Mouse (Mus musculus) forebrain, embryonic 11.5 days (tissue): ENCODE measurements around the gene As3mt. TPM values are rescaled to one million over a fixed set of nuclear protein-coding genes. Genes with fewer than 3 reads are reported as not detected.

Source experiments
- ATAC-seq: fragments of 200-750 bp; cut with Nextera tagmentation; replicated peaks from 2 replicates; pipeline ENCODE4 v1.8.0; 2017; ENCODE audit warnings: moderate TSS enrichment; ENCODE audit not compliant: low FRiP score
- DNase-seq: peaks from one replicate; pipeline ENCODE4 v3.0.0-alpha.2; 2017; ENCODE audit warnings: low spot score
- H3K27ac ChIP-seq: fragments of 300-500 bp; sonication (generic); 2 replicates; pipeline ENCODE4 v1.5.1; 2014; ENCODE audit warnings: low read depth, low read length
- H3K27me3 ChIP-seq: fragments of 300-500 bp; sonication (generic); 2 replicates; pipeline ENCODE4 v1.6.1; 2014; ENCODE audit warnings: mild to moderate bottlenecking, low read length, mixed read lengths; ENCODE audit not compliant: control insufficient read depth, insufficient read depth
- H3K36me3 ChIP-seq: fragments of 300-500 bp; sonication (generic); 2 replicates; pipeline ENCODE4 v1.6.1; 2014; ENCODE audit warnings: mild to moderate bottlenecking, low read length, moderate library complexity, mixed read lengths; ENCODE audit not compliant: control insufficient read depth, insufficient read depth
- H3K4me1 ChIP-seq: fragments of 300-500 bp; sonication (generic); replicated peaks from 2 replicates; pipeline ENCODE4 v1.6.1; 2014; ENCODE audit warnings: low read length, mixed read lengths; ENCODE audit not compliant: control insufficient read depth, insufficient read depth
- H3K4me2 ChIP-seq: fragments of 300-500 bp; sonication (generic); 2 replicates; pipeline ENCODE4 v1.6.1; 2014; ENCODE audit warnings: low read depth, mild to moderate bottlenecking, low read length, moderate library complexity, mixed read lengths; ENCODE audit not compliant: severe bottlenecking
- H3K4me3 ChIP-seq: fragments of 300-500 bp; sonication (generic); 2 replicates; pipeline ENCODE4 v1.5.1; 2014; ENCODE audit warnings: low read depth, low read length
- H3K9ac ChIP-seq: fragments of 300-500 bp; sonication (generic); 2 replicates; pipeline ENCODE4 v1.6.1; 2014; ENCODE audit warnings: low read length
- H3K9me3 ChIP-seq: fragments of 300-500 bp; sonication (generic); 2 replicates; pipeline ENCODE4 v1.6.1; 2016; ENCODE audit warnings: low read length, mixed read lengths; ENCODE audit not compliant: control insufficient read depth
- WGBS: fragments of 180-500 bp; shearing (Covaris S2); extraction: QIAGEN DNeasy Blood & Tissue Kit; methylation state at CpG from one replicate; pipeline ENCODE4 v1.1.7; 2014; 5-methylcytosine and 5-hydroxymethylcytosine counted together
- polyA plus RNA-seq: library from polyadenylated mRNA; unstranded; fragments of >200 nt; fragmentation: Nextera tagmentation; extraction: Ambion mirVana; gene quantifications from 2 replicates; pipeline ENCODE4 v1.2.1, GENCODE M21; 2014

The As3mt gene
- polyA plus RNA-seq, 1 experiment from 2014 or later: 19.4 TPM

DNA sequence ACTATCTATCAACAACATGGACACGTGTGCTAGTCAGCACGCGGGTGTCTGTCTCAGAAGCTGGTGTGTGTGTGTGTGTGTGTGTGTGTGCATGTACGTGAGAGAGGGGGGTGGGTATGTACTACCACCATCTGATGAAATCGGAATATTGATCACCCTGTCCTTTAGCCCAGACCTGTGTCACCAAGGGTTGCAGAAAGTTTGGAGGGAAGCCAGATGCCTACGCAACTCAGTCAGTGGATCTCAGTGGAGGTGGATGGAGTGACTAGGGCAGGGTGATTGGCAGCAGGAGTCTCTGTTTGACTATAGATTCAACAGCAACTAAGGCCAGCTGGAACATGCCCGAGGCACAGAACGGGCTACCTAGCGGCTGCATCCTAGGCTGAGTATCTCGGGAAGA is 39.0 kb upstream of the As3mt start:
- no peak overlapping the region for H3K4me2 ChIP-seq
- 0 out of 2 replicates have a peak, but pooled peaks cover 2% of the 10 kb centered on the region for H3K4me1 ChIP-seq
- DNase-seq (no peak), ATAC-seq (no peak)
- no peaks in the 10 kb centered on the region for H3K9me3 ChIP-seq
- H3K27ac ChIP-seq: no peak overlapping the region
- H3K4me3 ChIP-seq: no peak overlapping the region
- no peaks in the 10 kb centered on the region for H3K36me3 ChIP-seq
- H3K27me3 ChIP-seq: no peaks in the 10 kb centered on the region
- H3K9ac ChIP-seq: no peak overlapping the region
- 93% methylated on average over 10 of the region's 10 CpGs for WGBS

- no peaks in the 10 kb centered on the region for H3K27me3 ChIP-seq
- no peak overlapping the region for H3K4me2 ChIP-seq
- no peak overlapping the region for H3K4me3 ChIP-seq
- H3K27ac ChIP-seq: no peak overlapping the region
- DNase-seq: no peak
- WGBS: 90% methylated on average over 5 of the region's 5 CpGs
- H3K36me3 ChIP-seq: no peaks in the 10 kb centered on the region
- no peaks in the 10 kb centered on the region for H3K9me3 ChIP-seq
- ATAC-seq: no peak
- 0 out of 2 replicates have a peak, but pooled peaks cover 2% of the 10 kb centered on the region for H3K4me1 ChIP-seq
- H3K9ac ChIP-seq: no peak overlapping the region
These were observed 37.5 kb upstream of the As3mt start for GRCm38 (mm10) chr19:46669802-46670201.

- Histone ChIP-seq H3K27ac (no peak overlapping the region), H3K9me3 (no peaks in the 10 kb centered on the region), H3K4me2 (no peak overlapping the region), H3K36me3 (no peaks in the 10 kb centered on the region), H3K4me3 (no peak overlapping the region), H3K4me1 (no peaks in the 10 kb centered on the region), H3K27me3 (no peaks in the 10 kb centered on the region), H3K9ac (no peak overlapping the region)
- peak; percentile 75 for DNase-seq
- 25% methylated on average over 13 of the region's 13 CpGs for WGBS
- ATAC-seq: no peak
These were observed 36.6 kb upstream of the As3mt start for GRCm38 (mm10) chr19:46670691-46671090.

DNA sequence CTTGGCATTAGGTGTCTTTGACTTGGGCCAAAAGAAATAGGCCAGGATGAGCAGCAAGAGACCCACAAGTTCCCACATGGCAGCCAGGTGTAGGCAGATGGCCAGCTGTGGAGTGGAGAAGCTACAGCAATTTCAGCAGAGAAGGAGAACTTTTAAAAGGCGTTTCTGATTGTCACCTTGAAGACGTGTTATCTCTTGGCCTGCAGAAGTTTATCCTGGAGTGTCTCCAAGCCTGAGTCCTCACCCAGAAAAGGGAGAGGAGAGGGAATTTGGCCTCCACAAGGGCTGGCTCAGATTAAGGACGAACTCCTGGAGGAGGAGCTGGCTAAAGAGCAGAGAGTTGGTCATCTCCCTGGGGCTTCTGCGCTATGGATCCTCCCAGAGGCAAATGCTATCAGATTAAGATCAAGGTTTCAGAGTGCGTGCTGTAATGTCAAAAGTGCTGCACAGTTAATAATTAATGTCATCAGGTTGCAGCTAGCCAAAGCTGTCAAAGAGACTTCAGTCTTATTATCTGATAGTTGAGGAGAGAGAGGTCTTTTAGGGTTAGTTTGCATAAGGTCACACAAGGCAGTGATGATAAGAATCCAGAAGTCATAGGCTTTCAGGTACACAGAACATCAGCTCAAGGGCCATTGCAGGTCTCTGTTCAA is 34.4 kb upstream of the As3mt start, which contains the start of gene Cyp17a1:
Gene Cyp17a1 (minus strand): TSS at position 407 of the 653 bp plus-strand sequence.
- Histone ChIP-seq H3K36me3 (no peaks in the 10 kb centered on the region), H3K9ac (no peak within 1 kb of the TSS), H3K4me3 (no peak within 1 kb of the TSS), H3K9me3 (no peaks in the 10 kb centered on the region), H3K27me3 (no peaks in the 10 kb centered on the region), H3K4me1 (no peaks in the 10 kb centered on the region), H3K4me2 (no peak within 1 kb of the TSS), H3K27ac (no peak within 1 kb of the TSS)
- DNase-seq (no peak), ATAC-seq (no peak)
- WGBS: 78% methylated on average over 5 of the region's 5 CpGs

DNA sequence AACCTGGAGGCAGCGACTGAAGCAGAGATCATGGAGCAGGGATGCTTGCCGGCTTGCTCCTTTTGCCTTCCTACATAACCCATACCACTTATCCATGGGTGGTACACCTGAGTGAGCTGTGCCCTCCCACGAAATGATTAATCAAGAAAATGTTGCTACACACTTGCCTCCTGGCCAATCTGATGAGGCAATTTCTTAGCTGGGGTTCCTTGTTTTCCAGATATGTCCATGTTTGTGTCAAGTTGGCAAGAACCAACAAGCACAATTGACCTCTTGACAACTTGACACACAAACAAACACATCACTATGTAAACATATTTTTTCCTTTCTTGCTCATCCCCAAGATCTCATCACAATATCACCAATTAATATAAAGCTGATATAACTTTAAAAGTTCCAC is 31.6 kb upstream of the As3mt start:
- Histone ChIP-seq H3K4me2 (no peak overlapping the region), H3K4me3 (no peak overlapping the region), H3K9me3 (no peaks in the 10 kb centered on the region), H3K27ac (no peak overlapping the region), H3K4me1 (no peaks in the 10 kb centered on the region), H3K36me3 (no peaks in the 10 kb centered on the region), H3K9ac (no peak overlapping the region), H3K27me3 (no peaks in the 10 kb centered on the region)
- WGBS: 88% methylated on average over 3 of the region's 3 CpGs
- no peak for DNase-seq
- no peak for ATAC-seq

DNA sequence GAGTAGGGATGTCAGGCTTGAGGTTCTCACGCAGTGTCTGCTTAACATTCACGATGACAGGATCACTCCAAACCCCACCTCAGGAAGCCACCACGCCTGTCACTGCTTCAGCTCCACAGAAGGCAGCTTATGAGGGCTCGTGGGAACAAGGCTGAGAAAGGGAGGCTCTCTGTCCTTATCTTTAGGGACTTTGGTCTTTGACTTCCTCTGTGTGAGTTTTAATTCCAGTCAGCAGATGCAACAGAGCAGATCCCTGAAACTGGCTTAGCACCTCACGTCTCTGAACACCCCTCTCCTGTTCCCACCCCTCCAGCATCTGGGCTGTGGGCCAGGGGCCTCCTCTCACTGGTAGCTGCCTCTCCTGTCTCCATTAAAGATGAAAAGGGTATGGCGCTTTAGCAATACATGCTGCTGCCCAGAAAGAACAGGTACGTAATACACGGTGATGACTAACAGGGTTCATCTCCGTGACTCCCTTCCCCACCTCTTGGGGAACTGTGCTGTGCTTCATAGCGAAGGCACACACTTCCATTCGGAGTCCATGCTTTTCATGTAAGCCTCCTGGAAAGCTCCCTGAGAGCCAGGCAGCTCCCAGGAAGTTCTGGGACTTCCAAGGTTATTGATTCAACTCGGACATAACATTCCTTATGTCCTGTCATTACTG is 27.4 kb upstream of the As3mt start:
- no peak overlapping the region for H3K4me2 ChIP-seq
- H3K36me3 ChIP-seq: no peaks in the 10 kb centered on the region
- H3K4me1 ChIP-seq: no peaks in the 10 kb centered on the region
- no peak for ATAC-seq
- no peak overlapping the region for H3K9ac ChIP-seq
- H3K9me3 ChIP-seq: no peaks in the 10 kb centered on the region
- no peak for DNase-seq
- H3K4me3 ChIP-seq: no peak overlapping the region
- WGBS: 78% methylated on average over 12 of the region's 12 CpGs
- no peaks in the 10 kb centered on the region for H3K27me3 ChIP-seq
- H3K27ac ChIP-seq: no peak overlapping the region

- 2% methylated on average over 44 of the region's 44 CpGs for WGBS
- H3K4me1 ChIP-seq: no peaks in the 10 kb centered on the region; the same call in 1 of the 2 replicates
- peak within 1 kb of the TSS; percentile 57 for H3K4me2 ChIP-seq
- no peaks in the 10 kb centered on the region for H3K36me3 ChIP-seq
- ATAC-seq (peak; percentile 93), DNase-seq (peak; percentile 89)
- H3K9ac ChIP-seq: peak within 1 kb of the TSS; percentile 82
- H3K27me3 ChIP-seq: no peaks in the 10 kb centered on the region
- H3K9me3 ChIP-seq: no peaks in the 10 kb centered on the region
- 0 out of 2 replicates have a peak within 1 kb of the TSS, but pooled peaks have one; percentile 31 for H3K27ac ChIP-seq
- peak within 1 kb of the TSS; percentile 58 for H3K4me3 ChIP-seq
These were observed 17.5 kb upstream of the As3mt start, which contains the start of gene Borcs7 for GRCm38 (mm10) chr19:46689460-46690372. TSS of gene Borcs7 (plus strand) at chr19:46689906.

DNA sequence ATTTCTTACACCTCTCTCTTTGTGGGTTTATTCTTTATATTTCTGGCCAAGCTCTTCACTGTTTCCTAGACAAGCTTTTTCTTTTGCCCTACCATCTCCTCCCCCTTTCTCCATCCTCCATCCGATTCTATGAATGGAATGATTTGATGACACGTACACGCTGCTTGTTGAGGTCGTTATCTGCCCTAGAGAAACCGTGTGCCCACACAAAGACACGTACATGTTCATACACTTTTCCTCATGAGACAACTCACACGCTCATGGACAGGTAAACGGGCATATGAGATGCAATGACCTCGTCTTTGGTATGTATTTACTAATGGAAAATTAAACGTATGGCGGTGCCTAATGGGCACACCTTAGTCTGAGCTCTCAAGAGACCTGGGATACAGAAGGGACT is 16.9 kb upstream of the As3mt start:
- WGBS: 74% methylated on average over 11 of the region's 11 CpGs
- Histone ChIP-seq H3K36me3 (no peaks in the 10 kb centered on the region), H3K27ac (0 out of 2 replicates have a peak overlapping the region, but pooled peaks have one; percentile 31), H3K27me3 (no peaks in the 10 kb centered on the region), H3K4me1 (no peaks in the 10 kb centered on the region; the same call in 1 of the 2 replicates), H3K9me3 (no peaks in the 10 kb centered on the region), H3K4me2 (peak overlapping the region; percentile 57), H3K4me3 (peak overlapping the region; percentile 58), H3K9ac (peak overlapping the region; percentile 82)
- ATAC-seq (peak; percentile 29), DNase-seq (no peak)
